Mouse (Mus musculus) G1E-ER4 (cell line): ENCODE results near the gene Slc25a53. TPM values are rescaled to one million over a fixed set of nuclear protein-coding genes. Genes with fewer than 3 reads are reported as not detected.
"Not testable (repeated sequence)": the region's sequence is repeated elsewhere in the genome, so short reads cannot be mapped to it uniquely, and the experiment has no call there.

Experiments
- GATA1 ChIP-seq: IDR thresholded peaks from one replicate; pipeline ENCODE4 v1.8.0; 2012; ENCODE audit warnings: low read length, inconsistent platforms
- polyA plus RNA-seq: library from polyadenylated mRNA; stranded (reverse); fragments of >175 nt; gene quantifications from 2 replicates; pipeline ENCODE4 v1.2.3, GENCODE M21; 2012

Gene Slc25a53
- polyA plus RNA-seq, 1 experiment = 0.42 TPM

DNA sequence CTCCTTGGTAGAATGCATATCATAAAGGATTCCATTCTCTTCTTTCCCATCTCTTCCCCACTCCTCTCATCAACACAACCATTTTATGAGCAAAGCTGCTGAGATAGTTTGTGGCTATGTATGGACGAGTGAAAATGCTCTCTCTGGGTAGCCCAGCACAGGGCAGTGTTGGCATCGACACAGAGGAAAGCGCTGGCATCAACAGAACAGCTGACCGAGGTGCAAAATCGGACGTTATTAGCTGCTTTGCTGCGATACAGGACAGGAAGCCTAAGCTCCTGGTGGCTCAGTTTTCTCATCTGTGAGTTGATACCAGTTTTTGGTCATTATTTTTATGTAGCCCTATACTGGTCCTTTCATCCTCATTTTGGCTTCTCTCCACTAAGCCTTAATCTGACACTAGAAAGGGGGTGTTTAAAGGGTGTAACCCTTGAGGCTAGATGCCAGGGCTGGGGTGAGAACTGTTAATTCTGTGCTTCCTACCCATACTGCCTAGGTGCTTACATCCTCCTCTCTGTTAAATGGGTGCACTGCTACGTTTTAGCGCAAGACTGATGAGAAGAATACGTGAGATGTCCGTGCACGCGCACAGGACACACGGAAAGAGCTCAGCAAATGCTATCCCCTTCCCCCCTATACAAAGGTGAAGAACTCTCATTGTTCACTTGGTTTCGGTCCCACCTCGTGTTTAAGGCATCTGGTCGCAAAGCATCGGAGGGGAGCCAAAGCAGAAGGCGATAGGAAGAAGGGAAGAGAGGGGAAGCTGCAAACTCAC is 45.7 kb downstream of the Slc25a53 start:
- no peak for TF ChIP-seq GATA1

DNA sequence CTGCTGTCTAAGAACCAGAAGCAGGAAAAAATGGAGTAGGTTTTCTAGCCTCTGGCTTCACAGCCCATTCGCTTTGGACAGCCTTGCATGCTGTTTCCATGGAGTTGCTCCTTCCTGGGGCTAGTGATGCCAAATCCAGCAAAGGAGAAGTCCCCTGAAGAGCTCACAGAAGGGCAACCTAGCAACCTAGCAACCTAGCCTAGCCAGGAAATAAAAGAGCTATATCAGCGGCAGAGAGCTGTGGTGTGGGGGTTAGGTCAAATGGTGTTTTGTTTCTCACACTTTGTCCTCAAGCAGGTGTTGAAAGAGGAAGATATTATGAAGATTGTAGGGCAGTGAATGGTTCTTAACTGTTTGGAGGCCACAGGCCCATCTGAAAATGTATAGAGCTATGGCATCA is 46.8 kb downstream of the Slc25a53 start:
- TF ChIP-seq GATA1 = no peak

DNA sequence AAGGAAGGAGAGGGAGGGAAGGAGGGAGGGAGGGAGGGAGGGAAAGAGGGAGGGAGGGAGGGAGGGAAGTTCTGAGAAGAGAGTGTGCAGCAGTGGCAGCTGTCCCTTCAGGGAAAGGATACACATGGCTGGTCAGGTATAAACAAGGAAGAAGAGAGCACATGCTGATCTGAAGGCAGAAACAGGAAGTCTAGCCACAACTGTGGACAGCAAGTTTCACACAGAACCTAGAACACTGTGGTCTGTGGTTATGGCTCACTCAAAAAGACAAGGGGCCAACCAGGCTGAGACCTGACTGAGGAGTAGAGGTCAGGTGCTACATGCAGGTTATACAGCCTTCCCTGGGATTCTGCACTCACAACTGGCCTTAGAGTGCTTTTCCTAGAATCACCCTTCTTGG is 52.1 kb downstream of the Slc25a53 start:
- TF ChIP-seq GATA1 = no peak

DNA sequence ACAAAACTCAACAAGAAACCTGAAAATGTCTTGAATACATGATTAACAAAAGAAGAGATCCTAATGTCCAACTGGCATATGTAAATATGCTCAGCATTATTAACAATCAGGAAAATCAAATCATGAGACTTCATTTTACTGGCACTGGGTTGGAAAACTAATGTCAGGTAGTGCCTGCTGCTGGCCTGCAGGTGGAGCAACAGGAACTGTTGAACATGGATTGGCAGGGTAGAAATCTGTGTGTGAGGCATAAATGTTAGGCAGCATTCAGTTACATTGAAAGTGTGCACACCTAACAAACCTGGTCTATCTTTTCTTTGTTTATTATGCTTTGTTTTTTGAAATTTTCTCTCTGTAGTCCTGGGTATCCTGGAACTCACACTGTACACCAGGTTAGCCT is 59.5 kb downstream of the Slc25a53 start:
- TF ChIP-seq GATA1 = no peak

DNA sequence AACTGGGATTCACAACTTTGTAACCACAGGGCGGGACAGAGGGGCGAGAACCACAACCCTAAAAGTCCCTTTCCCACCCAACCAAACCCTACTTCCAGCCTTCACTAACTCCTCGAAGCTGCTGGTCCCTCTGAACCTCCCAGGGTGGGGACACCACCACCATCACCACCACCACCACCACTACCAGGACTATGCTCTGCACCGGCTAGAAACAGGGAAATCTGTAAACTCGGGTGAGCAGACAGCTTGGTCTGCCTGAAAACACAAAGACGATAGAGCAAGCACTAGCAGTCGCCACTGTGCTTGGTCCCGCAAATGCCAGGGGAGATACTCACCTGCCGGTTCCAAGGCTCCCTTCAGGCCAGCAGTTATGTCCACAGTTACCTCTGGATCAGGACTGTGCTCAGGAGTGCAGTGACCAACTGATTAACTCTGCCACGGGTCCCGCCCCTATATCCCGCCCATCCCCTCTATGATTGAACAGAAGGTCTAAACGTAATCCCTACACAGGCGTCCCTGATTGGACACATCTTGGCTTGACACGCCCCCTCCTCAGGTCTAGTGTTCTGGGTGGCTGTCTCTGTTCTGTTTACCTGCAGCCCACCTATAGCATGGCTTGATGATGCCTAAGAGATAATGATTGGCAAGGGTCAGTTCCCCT is 61.5 kb downstream of the Slc25a53 start, which contains the start of the genes Tmsb15l and Tmsb15b1:
TSS of gene Tmsb15l (minus strand) at position 446 of the 661 bp plus-strand sequence.
TSS of gene Tmsb15b1 (minus strand) at position 451 of the 661 bp plus-strand sequence.
- no peak for TF ChIP-seq GATA1

DNA sequence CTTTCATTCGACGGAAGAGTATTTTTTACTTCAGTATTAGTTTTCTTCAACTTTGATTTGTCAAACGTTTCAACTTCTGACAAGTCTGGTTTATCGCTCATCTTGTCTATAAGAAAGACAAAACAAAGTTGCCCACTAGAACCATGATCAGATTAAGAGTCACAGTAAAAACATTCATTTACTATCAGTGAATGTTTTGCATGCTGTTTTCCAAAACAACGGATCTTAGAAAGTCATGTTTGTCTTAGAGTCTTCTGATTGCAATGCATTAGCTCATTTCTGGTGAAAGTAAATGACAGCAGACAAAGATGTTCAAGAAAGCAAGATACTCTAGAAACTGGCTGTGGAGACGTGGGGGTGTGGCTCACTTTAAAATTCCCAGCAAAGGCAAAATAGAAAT is 62.7 kb downstream of the Slc25a53 start, which contains the start of gene Tmsb15b2:
TSS of gene Tmsb15b2 (minus strand) at position 101 of the 400 bp plus-strand sequence.
- not testable (repeated sequence) for TF ChIP-seq GATA1

DNA sequence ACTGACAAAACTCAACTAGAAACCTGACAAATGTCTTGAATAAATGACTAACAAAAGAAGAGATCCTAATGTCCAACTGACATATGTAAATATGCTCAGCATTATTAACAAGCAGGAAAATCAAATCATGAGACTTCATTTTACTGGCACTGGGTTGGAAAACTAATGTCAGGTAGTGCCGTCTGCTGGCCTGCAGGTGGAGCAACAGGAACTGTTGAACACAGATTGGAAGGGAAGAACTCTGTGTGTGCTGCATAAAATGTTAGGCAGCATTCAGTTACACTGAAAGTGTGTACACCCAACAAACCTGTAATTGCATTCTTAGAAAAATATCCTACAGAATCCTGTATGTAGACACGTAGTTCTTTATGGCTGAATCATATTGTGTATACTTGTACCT is 78.4 kb downstream of the Slc25a53 start:
- no peak for TF ChIP-seq GATA1

DNA sequence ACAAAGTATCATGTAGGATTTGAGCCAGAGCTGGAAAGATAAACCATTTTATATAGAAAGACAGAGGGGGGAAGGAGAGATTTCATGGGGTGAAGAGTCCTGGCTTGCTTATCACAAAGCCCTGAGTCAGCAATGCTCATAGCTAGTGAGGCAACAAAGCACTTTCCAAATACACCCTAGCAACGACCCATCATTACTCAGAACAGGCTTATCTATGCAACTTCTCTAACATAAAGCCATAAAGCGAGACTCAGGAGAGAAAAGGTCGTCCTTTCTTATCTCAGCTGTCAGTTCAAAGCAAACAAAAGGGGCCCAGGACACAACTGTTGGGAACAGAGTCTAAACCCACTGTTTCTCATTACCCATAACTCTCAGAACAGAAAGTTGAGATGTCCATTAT is 100.1 kb downstream of the Slc25a53 start:
- no peak for TF ChIP-seq GATA1

Other genes with a start within 250 kb of the Slc25a53 start
- gene Plp1, start 215.6 kb downstream of the Slc25a53 start, polyA plus RNA-seq = 0.11 and 0.13 TPM in 2 replicates
- not detected in 2 replicates for gene Rab9b, start 169.5 kb downstream of the Slc25a53 start, polyA plus RNA-seq
- not detected in 2 replicates for gene H2bfm, start 111.0 kb downstream of the Slc25a53 start, polyA plus RNA-seq
- not detected in 2 replicates for gene Tmsb15b2, start 62.8 kb downstream of the Slc25a53 start, polyA plus RNA-seq
- not detected in 2 replicates for gene Tmsb15l, start 61.4 kb downstream of the Slc25a53 start, polyA plus RNA-seq
- not detected in 2 replicates for gene Tmsb15b1, start 61.4 kb downstream of the Slc25a53 start, polyA plus RNA-seq
- not detected in 2 replicates for gene Zcchc18, start 45.1 kb downstream of the Slc25a53 start, polyA plus RNA-seq
- 1.9 and 2.4 TPM in 2 replicates for gene Fam199x, start 11.3 kb upstream of the Slc25a53 start, polyA plus RNA-seq
- not detected in 2 replicates for gene Esx1, start 83.8 kb upstream of the Slc25a53 start, polyA plus RNA-seq